Mouse (Mus musculus) induced T-regulatory cell, adult 2 months (primary cell): ENCODE data around the gene Gm49661.
A peak's percentile ranks its signal among the peaks of the same experiment; 100 is the strongest.

Experiments
- DNase-seq: peaks from one replicate; pipeline ENCODE4 v3.0.0-alpha.2; 2012; ENCODE audit warnings: low read depth

Gene Gm49661

GRCm38 (mm10) chr8:84933767-84934559 lies 35.3 kb downstream of the Gm49661 start:
- DNase-seq: peak; percentile 10

DNA sequence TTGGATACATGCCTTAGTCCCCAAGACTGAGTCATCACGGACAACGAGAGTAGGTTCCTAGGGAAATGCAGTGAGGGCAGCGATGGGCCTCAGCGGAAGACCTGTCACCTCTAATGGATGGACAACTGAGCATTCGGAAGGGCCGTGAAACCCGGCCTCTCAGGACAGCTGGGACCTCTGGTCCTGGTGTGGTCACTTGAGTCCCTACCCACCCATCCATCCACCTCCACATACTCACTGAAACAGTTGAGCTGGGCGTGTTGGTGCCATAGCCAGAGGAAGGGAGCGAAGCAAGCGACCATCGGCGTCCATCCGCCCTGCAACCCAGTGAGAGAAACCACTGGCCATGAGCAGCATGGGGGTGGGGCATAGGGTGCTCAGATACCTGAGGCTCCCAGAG lies 38.7 kb downstream of the Gm49661 start:
- no peak for DNase-seq

DNA sequence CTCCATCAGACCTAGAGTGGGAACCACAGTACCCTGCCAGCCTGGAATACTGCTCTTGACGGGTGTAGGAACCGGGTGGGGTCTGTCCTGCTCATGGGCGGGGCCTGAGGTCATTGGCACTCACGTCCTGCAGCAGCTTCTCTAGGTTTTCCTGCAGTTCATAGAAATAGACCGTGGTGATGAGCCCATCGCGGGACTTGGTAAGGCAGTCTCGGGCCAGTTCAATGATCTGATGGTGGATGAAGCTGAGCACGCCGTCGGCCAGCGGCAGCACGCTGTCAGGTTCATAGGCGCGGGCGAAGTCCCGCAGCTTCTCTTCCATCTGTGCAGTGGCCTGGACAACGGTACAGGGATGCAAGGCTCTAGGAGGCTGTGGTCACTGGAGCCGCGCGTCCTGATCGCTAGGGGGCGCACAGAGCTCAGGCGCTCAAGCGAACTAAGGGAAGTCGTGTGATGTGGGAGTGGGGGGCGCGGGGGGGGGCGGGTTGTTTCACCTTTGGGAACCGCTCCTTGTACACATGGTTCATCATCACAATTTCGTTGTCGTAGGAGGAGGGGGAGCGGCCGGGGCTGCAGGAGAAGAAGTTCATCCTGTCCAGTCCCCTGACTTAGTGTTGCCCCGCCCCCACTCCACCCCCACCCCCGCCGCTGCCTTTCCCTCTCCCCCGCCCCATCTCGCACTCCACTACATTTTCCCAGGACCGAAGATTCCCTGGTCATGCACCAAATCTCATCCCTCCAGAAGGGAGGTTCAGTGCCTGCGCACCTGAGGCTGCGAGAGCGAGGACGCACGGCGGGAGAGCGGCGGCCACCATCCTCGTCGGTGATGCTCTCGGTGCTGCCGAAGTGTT lies 40.6 kb downstream of the Gm49661 start:
- peak; percentile 81 for DNase-seq

DNA sequence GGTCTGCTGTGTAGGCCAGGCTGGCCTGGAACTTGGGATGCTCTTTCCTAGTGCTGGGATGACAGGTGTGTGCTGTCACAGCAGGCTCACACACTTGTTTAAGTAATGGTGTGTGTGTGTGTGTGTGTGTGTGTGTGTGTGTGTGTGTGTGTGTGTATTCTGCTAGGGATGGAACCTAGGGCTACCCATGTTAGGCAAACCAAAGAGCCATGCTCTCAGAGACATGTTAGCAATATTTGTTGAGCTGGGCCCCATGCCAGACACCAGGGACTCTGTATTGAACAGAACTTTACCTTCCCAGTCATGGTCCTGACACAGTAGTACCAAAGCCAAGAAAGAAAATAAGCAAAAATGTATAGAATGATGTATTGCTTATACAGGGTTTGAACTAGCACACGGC lies 41.7 kb downstream of the Gm49661 start:
- no peak for DNase-seq

DNA sequence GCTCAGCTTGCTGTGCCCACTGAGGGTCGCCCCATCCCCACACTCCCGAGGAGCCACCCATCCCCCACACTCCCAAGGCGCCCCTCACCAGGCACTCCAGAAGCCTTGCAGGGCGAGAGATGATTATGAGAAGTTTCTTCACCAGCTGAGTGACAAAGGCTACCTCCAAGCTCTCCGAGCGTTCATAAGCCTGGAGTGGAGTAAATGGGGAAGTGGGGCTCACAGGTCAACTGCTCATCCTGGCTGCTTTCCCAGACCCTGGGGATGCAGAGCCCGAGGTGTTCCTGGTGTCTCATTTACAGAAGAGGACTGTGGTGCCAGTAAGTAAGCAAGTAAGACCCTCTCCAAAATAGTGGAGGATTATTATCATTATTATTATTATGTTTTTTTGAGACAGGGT lies 43.7 kb downstream of the Gm49661 start:
- DNase-seq: no peak

DNA sequence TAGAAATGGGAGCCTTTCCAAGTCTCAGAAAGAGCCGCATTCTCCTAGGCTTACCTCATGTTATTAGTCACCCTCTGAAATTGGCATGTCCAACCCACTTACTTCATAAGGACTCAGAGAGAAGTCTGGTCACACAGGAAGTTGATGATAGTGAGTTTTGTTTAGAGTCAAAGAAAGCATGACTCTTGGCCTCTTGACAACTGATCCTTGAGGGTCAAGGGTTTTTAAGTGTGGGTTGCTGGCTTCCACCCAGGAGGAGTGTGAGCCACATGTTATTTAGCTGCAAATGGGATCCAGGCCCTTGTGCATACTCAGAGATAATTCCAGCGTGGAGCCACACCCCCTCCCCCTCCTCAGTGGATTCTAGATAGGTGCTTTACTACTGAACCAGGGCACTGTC lies 47.6 kb downstream of the Gm49661 start:
- DNase-seq: no peak

DNA sequence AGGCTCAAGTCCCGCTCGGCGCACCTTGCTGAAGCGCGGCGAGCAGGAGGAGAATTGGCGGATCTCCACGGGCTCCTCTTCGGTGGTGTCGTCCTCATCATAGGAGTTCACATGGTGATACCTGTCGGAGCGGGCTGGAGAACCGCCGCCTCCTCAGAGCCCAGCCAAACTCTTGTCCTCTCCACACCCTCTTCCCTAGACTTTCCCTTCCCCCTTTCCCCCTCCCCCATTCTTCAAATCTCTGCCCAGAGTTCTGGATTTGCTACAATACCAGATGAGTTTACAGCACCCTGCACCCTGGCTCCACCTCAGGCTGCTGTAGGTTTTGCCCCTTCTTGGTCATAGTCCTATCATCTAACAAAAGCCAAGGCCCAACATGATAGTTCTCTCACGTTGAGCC lies 50.6 kb downstream of the Gm49661 start:
- DNase-seq: no peak

- DNase-seq: no peak
Observed at GRCm38 (mm10) chr8:84917781-84918180, 51.5 kb downstream of the Gm49661 start.
